Mouse (Mus musculus) neural tube, embryonic 14.5 days (tissue): Measurements from ENCODE around the gene Tlk1. TPM values are rescaled to one million over a fixed set of nuclear protein-coding genes. Genes with fewer than 3 reads are reported as not detected.

ENCODE experiments used
- ATAC-seq: fragments of 200-750 bp; cut with Nextera tagmentation; 2 replicates; pipeline ENCODE4 v1.8.0; 2017; ENCODE audit warnings: low read depth, mild to moderate bottlenecking, moderate TSS enrichment, moderate library complexity
- H3K27ac ChIP-seq: fragments of 300-500 bp; sonication (generic); 2 replicates; pipeline ENCODE4 v1.5.1; 2014; ENCODE audit warnings: low read depth, mild to moderate bottlenecking, control low read depth, low read length, moderate library complexity, mixed read lengths
- H3K27me3 ChIP-seq: fragments of 300-500 bp; sonication (generic); 2 replicates; pipeline ENCODE4 v1.6.1; 2014; ENCODE audit warnings: low read length; ENCODE audit not compliant: control insufficient read depth, insufficient read depth
- H3K36me3 ChIP-seq: fragments of 300-500 bp; sonication (generic); 2 replicates; pipeline ENCODE4 v1.6.1; 2014; ENCODE audit warnings: low read length, mixed read lengths; ENCODE audit not compliant: control insufficient read depth, insufficient read depth
- H3K4me1 ChIP-seq: fragments of 300-500 bp; sonication (generic); 2 replicates; pipeline ENCODE4 v1.6.1; 2014; ENCODE audit warnings: low read length; ENCODE audit not compliant: control insufficient read depth, insufficient read depth
- H3K4me2 ChIP-seq: fragments of 300-500 bp; sonication (generic); 2 replicates; pipeline ENCODE4 v1.6.1; 2014; ENCODE audit warnings: mild to moderate bottlenecking, low read depth, low read length, control low read depth
- H3K4me3 ChIP-seq: fragments of 300-500 bp; sonication (generic); 2 replicates; pipeline ENCODE4 v1.5.1; 2014; ENCODE audit warnings: low read depth, low read length, control low read depth, mixed read lengths
- H3K9ac ChIP-seq: fragments of 300-500 bp; sonication (generic); replicated peaks from 2 replicates; pipeline ENCODE4 v1.6.1; 2014; ENCODE audit warnings: low read depth, mild to moderate bottlenecking, control low read depth, low read length, mixed read lengths
- H3K9me3 ChIP-seq: fragments of 300-500 bp; sonication (generic); 2 replicates; pipeline ENCODE4 v1.6.1; 2016; ENCODE audit warnings: low read length; ENCODE audit not compliant: control insufficient read depth
- WGBS: fragments of 180-500 bp; shearing (Covaris S2); extraction: QIAGEN DNeasy Blood & Tissue Kit; methylation state at CpG from one replicate; pipeline ENCODE4 v1.1.7; 2014; 5-methylcytosine and 5-hydroxymethylcytosine counted together
- polyA plus RNA-seq: library from polyadenylated mRNA; unstranded; fragments of >200 nt; fragmentation: Nextera tagmentation; extraction: Ambion mirVana; gene quantifications from 2 replicates; pipeline ENCODE4 v1.2.1, GENCODE M21; 2014

Gene Tlk1
- polyA plus RNA-seq, 1 experiment from 2014 or later: 28.2 TPM

DNA sequence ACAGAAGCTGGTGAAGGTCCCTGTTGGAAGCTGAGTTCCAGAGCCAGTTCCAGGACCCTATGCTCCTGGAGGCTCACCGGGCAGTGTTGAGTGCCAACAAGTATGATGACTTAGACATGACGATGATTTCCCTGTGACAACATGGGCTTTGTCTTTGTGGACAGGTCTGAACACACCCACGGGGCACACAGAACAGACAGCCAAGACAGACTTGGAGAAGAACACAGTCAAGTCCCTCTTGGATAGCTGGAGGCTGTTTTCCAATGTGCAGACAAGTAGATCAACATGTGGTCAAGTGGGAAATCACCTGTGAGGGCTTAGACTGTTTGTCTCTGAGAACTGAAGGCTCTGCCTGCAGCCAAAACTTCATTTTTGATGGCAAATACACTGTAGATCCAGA lies 31.4 kb upstream of the Tlk1 start:
- Histone ChIP-seq H3K36me3 (no peaks in the 10 kb centered on the region), H3K4me3 (no peak overlapping the region), H3K27ac (no peak overlapping the region), H3K4me2 (no peak overlapping the region), H3K4me1 (no peaks in the 10 kb centered on the region), H3K9me3 (no peaks in the 10 kb centered on the region), H3K9ac (no peak overlapping the region), H3K27me3 (no peaks in the 10 kb centered on the region)
- WGBS: 92% methylated on average over 3 of the region's 3 CpGs
- ATAC-seq: no peak

DNA sequence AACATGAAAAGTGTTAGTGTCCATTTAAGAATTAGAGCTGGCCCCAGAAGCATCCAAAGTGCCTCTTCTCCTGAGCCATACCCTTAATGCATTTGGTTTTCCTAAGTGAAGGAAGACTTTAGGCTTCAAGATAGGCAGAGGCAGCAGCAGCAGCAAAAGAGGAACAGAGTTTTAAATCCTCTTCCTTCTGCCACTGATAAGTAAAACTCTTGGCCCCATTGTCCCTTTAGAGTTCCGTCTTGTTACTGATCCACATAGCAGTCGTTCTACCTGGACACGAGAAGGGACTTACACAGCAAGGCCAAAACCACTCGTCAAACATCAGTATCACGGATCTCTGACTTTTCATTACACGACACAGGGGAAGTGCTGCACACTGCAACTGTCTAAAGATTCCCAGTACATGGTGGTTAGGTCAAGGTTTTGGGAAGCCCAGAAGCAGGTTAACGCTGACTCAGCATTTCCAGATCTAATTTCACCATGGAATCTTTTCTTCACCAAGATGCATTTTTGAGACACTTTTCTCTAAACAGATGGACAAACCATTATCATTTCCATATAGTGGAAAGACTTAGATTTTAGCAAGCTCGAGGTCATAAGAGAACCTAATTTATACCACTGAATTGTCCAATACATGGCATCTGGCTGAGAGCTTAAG lies 28.8 kb upstream of the Tlk1 start:
- WGBS: 86% methylated on average over 8 of the region's 8 CpGs
- no peaks in the 10 kb centered on the region for H3K27me3 ChIP-seq
- no peak overlapping the region for H3K27ac ChIP-seq
- H3K4me1 ChIP-seq: no peaks in the 10 kb centered on the region
- H3K9ac ChIP-seq: no peak overlapping the region
- no peaks in the 10 kb centered on the region for H3K9me3 ChIP-seq
- ATAC-seq: no peak
- H3K4me3 ChIP-seq: no peak overlapping the region
- H3K36me3 ChIP-seq: no peaks in the 10 kb centered on the region
- H3K4me2 ChIP-seq: no peak overlapping the region

GRCm38 (mm10) chr2:70853329-70853728 lies 27.8 kb upstream of the Tlk1 start:
- 69% methylated on average over 7 of the region's 7 CpGs for WGBS
- Histone ChIP-seq H3K4me2 (no peak overlapping the region), H3K4me1 (no peaks in the 10 kb centered on the region), H3K9ac (no peak overlapping the region), H3K36me3 (no peaks in the 10 kb centered on the region), H3K9me3 (no peaks in the 10 kb centered on the region), H3K4me3 (no peak overlapping the region), H3K27me3 (no peaks in the 10 kb centered on the region), H3K27ac (no peak overlapping the region)
- no peak for ATAC-seq

DNA sequence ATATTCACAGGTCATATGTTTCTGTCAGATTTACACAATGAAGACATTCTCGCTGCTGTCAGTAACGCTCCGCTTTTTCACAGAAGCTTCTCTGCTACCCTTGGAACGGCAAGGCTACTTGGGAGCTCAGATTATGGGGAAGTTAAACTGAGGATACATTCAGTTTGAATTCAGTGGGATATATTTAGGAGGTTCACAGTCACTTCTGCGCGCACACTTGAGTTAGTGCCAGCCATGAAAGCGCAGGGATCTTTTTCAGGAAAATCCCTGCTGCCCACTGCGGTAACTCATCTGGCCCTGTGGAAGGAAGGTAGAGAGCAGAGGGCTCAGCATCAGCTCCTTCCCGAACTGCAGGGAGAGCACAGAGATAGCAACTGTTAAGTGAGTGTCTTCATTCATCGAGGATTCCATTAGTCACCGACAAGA lies 27.3 kb upstream of the Tlk1 start:
- Histone ChIP-seq H3K27ac (no peak overlapping the region), H3K9ac (no peak overlapping the region), H3K4me3 (no peak overlapping the region), H3K9me3 (no peaks in the 10 kb centered on the region), H3K27me3 (no peaks in the 10 kb centered on the region), H3K4me2 (peak overlapping the region; percentile 29; the same call in 1 of the 2 replicates), H3K36me3 (no peaks in the 10 kb centered on the region), H3K4me1 (no peaks in the 10 kb centered on the region)
- no peak for ATAC-seq
- WGBS: 37% methylated on average over 11 of the region's 11 CpGs

DNA sequence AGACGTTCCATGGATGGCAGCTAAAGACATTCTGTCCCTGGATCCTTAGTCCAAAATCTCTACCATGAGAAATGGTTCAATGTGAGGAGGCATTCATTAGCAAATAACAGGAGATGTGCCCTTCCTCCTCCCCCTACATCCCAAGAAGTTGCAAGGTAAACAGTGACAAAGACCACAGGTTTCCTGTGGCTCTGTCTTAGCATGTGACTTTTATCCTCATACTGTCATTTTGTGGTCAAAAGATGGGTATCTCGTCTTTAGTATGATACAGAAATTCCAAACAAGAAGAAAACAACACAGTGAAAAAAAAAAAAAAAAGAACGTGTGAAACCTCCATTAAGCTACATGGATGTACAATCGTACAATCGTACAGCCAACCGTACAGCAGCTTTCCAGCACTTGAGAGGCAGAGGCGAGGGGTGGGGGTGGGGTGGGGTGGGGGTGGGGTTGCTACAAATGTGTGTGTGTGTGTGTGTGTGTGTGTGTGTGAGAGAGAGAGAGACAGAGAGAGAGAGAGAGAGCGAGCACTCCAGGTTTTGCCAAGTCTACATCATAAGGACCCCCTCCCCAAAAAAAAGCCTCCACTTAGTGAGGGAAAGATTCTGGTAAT lies 26.8 kb upstream of the Tlk1 start:
- WGBS: 62% methylated on average over 8 of the region's 8 CpGs
- Histone ChIP-seq H3K36me3 (no peaks in the 10 kb centered on the region), H3K4me1 (no peaks in the 10 kb centered on the region), H3K9me3 (no peaks in the 10 kb centered on the region), H3K27me3 (no peaks in the 10 kb centered on the region), H3K4me3 (no peak overlapping the region), H3K4me2 (peak overlapping the region; percentile 29; the same call in 1 of the 2 replicates), H3K9ac (no peak overlapping the region), H3K27ac (no peak overlapping the region)
- ATAC-seq: no peak

DNA sequence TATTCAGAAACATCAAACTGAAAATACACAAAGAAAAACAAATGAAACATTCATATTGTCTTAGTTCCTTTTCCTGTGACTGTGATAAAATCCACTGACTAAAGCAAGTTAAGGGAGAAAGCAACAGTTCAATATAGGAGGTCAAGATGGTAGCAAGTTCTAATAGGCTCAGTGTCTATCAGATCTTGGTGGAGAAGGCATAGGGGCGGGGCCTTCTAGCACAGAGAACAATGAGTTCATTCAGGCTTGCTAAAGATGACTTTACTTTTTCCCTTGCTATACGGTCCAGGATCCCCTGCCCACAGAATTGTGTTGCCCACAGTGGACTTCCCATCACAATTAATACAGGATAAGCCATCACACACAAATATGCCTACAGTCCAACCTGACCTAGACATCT lies 20.3 kb upstream of the Tlk1 start:
- Histone ChIP-seq H3K9me3 (no peaks in the 10 kb centered on the region), H3K9ac (no peak overlapping the region), H3K4me3 (no peak overlapping the region), H3K4me1 (no peaks in the 10 kb centered on the region), H3K36me3 (no peaks in the 10 kb centered on the region), H3K27me3 (no peaks in the 10 kb centered on the region), H3K4me2 (no peak overlapping the region), H3K27ac (no peak overlapping the region)
- no peak for ATAC-seq
- 54% methylated on average over 2 of the region's 2 CpGs for WGBS

DNA sequence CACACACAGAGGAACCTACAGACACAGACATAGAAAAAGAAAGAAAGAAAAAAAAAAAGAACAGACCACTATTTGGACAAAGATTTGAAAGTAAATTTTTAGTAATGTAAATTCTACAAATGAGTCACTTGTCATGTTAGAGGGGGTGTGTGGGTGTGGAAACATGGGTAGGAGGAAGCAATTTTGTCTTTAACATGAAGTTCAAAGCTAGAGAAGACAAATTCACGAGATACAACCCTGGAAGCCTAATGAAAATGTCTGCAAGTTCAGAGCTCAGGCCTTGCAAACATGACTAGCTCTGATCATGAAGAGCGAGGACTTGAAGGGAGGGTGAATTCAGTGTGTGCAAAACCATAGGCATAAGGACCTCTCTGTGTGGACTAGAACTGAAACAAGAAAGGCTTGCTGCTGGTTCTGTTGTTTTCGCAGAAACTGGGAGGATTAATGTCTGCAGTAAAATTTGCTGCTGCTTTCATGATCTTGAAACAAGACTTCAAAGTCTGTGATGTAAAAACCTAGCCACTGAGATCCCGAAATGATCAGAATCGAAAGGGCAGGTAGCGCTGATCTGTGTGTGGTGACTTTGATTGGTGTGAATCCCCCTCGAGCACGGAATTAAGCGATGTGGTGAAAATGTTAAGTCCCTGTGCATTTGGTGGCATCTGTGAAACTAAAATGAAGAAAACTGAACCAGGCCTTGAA lies 19.3 kb upstream of the Tlk1 start:
- H3K9ac ChIP-seq: no peak overlapping the region
- H3K4me3 ChIP-seq: no peak overlapping the region
- H3K4me2 ChIP-seq: no peak overlapping the region
- no peak overlapping the region for H3K27ac ChIP-seq
- H3K9me3 ChIP-seq: no peaks in the 10 kb centered on the region
- no peaks in the 10 kb centered on the region for H3K27me3 ChIP-seq
- no peaks in the 10 kb centered on the region for H3K36me3 ChIP-seq
- no peak for ATAC-seq
- no peaks in the 10 kb centered on the region for H3K4me1 ChIP-seq
- WGBS: 89% methylated on average over 9 of the region's 9 CpGs

DNA sequence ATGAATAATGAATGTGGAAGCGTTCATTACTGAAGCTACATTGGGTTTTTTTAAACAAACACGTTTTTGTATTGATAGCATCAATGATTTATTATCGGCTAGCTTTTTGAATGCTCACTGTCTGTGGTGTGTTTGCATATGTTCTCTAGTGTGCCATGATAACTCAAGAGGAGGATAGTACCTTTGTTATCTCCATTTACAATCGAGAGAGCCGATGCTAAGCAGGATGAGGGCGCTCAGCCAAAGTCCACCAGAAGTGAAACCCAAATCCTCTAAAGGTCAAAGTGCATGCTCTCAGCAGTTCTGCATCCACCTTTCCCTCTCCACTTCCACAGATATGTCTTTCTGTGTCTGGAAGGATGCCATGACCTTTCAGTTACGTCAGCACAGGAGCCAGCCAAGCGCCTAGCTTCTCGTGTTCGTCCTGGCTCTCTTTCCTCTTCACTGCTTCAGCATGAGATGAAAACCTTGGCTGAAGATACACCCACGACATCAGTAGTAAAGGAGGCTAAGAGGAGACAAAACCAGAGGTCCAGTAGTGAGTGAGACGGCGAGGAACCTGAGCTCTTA lies 16.6 kb upstream of the Tlk1 start:
- ATAC-seq: no peak
- WGBS: 68% methylated on average over 13 of the region's 13 CpGs
- H3K9me3 ChIP-seq: no peaks in the 10 kb centered on the region

More for the DNA sequence above, 16.6 kb upstream of the Tlk1 start:
- Histone ChIP-seq H3K4me2 (no peak overlapping the region), H3K27me3 (no peaks in the 10 kb centered on the region), H3K4me3 (no peak overlapping the region), H3K27ac (no peak overlapping the region), H3K9ac (no peak overlapping the region), H3K4me1 (no peaks in the 10 kb centered on the region), H3K36me3 (no peaks in the 10 kb centered on the region)
